Mouse (Mus musculus): ENCODE measurements around the gene Galnt14. TPM values are rescaled to one million over a fixed set of nuclear protein-coding genes. Genes with fewer than 3 reads are reported as not detected.
A peak's percentile ranks its signal among the peaks of the same experiment; 100 is the strongest.

Gene Galnt14
- 0.52 and 0.53 TPM in 2 replicates for polyA plus RNA-seq (2014; fragmentation: Nextera tagmentation; extraction: Ambion mirVana)

GRCm38 (mm10) chr17:73710042-73710911 is at the start of gene Galnt14:
Gene Galnt14, minus strand, starts transcription at chr17:73710453.
- Histone ChIP-seq H3K4me1 (ENCODE audit: control insufficient read depth, insufficient read depth, low read length) (no peaks in the 10 kb centered on the region), H3K9ac (replicated peaks; ENCODE audit: low read depth, low read length) (0 out of 2 replicates have a peak within 1 kb of the TSS, but pooled peaks have one; percentile 6), H3K9me3 (ENCODE audit: control insufficient read depth, low read depth, low read length) (peaks cover 8% of the 10 kb centered on the region; the same call in 1 of the 2 replicates), H3K4me3 (ENCODE audit: low read depth, low read length) (peak within 1 kb of the TSS; percentile 47), H3K27me3 (ENCODE audit: control insufficient read depth, insufficient read depth, low read length) (peaks cover 15% of the 10 kb centered on the region), H3K36me3 (ENCODE audit: control insufficient read depth, insufficient read depth, low read length) (no peaks in the 10 kb centered on the region), H3K27ac (ENCODE audit: low read length) (no peak within 1 kb of the TSS), H3K4me2 (replicated peaks; ENCODE audit: low read depth, low read length) (peak within 1 kb of the TSS; percentile 89)
- peak; percentile 64; the same call in 1 of the 2 replicates for ATAC-seq (ENCODE audit: insufficient number of reproducible peaks, insufficient read depth, low FRiP score, low read depth)
- under 1% methylated on average over 69 of the region's 75 CpGs for WGBS

- Histone ChIP-seq H3K27ac (ENCODE audit: low read length) (no peak overlapping the region), H3K4me3 (ENCODE audit: low read depth, low read length) (no peak overlapping the region), H3K27me3 (ENCODE audit: control insufficient read depth, insufficient read depth, low read length) (no peaks in the 10 kb centered on the region), H3K4me1 (ENCODE audit: control insufficient read depth, insufficient read depth, low read length) (no peaks in the 10 kb centered on the region), H3K9me3 (ENCODE audit: control insufficient read depth, low read depth, low read length) (no peaks in the 10 kb centered on the region), H3K4me2 (replicated peaks; ENCODE audit: low read depth, low read length) (no peak overlapping the region), H3K9ac (replicated peaks; ENCODE audit: low read depth, low read length) (no peak overlapping the region), H3K36me3 (ENCODE audit: control insufficient read depth, insufficient read depth, low read length) (no peaks in the 10 kb centered on the region)
- 2% methylated on average over 6 of the region's 6 CpGs for WGBS
- peak; percentile 69; the same call in 1 of the 2 replicates for ATAC-seq (ENCODE audit: insufficient number of reproducible peaks, insufficient read depth, low FRiP score, low read depth)
Observed at GRCm38 (mm10) chr17:73743681-73744311, 33.5 kb upstream of the Galnt14 start.

GRCm38 (mm10) chr17:73723885-73724682 is 13.8 kb upstream of the Galnt14 start:
- Histone ChIP-seq H3K27me3 (ENCODE audit: control insufficient read depth, insufficient read depth, low read length) (no peaks in the 10 kb centered on the region), H3K36me3 (ENCODE audit: control insufficient read depth, insufficient read depth, low read length) (no peaks in the 10 kb centered on the region), H3K27ac (ENCODE audit: low read length) (no peak overlapping the region), H3K9ac (replicated peaks; ENCODE audit: low read depth, low read length) (no peak overlapping the region), H3K4me3 (ENCODE audit: low read depth, low read length) (no peak overlapping the region), H3K4me1 (ENCODE audit: control insufficient read depth, insufficient read depth, low read length) (no peaks in the 10 kb centered on the region), H3K9me3 (ENCODE audit: control insufficient read depth, low read depth, low read length) (no peaks in the 10 kb centered on the region), H3K4me2 (replicated peaks; ENCODE audit: low read depth, low read length) (no peak overlapping the region)
- ATAC-seq (ENCODE audit: insufficient number of reproducible peaks, insufficient read depth, low FRiP score, low read depth) = no peak
- 55% methylated on average over 8 of the region's 8 CpGs for WGBS

GRCm38 (mm10) chr17:73719021-73719748 is 8.9 kb upstream of the Galnt14 start:
- Histone ChIP-seq H3K9me3 (ENCODE audit: control insufficient read depth, low read depth, low read length) (no peaks in the 10 kb centered on the region), H3K36me3 (ENCODE audit: control insufficient read depth, insufficient read depth, low read length) (no peaks in the 10 kb centered on the region), H3K4me2 (replicated peaks; ENCODE audit: low read depth, low read length) (no peak overlapping the region), H3K9ac (replicated peaks; ENCODE audit: low read depth, low read length) (no peak overlapping the region), H3K27ac (ENCODE audit: low read length) (no peak overlapping the region), H3K4me3 (ENCODE audit: low read depth, low read length) (no peak overlapping the region), H3K4me1 (ENCODE audit: control insufficient read depth, insufficient read depth, low read length) (no peaks in the 10 kb centered on the region), H3K27me3 (ENCODE audit: control insufficient read depth, insufficient read depth, low read length) (no peaks in the 10 kb centered on the region)
- 82% methylated on average over 2 of the region's 2 CpGs for WGBS
- no peak for ATAC-seq (ENCODE audit: insufficient number of reproducible peaks, insufficient read depth, low FRiP score, low read depth)

GRCm38 (mm10) chr17:73716684-73717083 is 6.4 kb upstream of the Galnt14 start:
- Histone ChIP-seq H3K36me3 (ENCODE audit: control insufficient read depth, insufficient read depth, low read length) (no peaks in the 10 kb centered on the region), H3K9me3 (ENCODE audit: control insufficient read depth, low read depth, low read length) (no peaks in the 10 kb centered on the region), H3K4me3 (ENCODE audit: low read depth, low read length) (no peak overlapping the region), H3K27ac (ENCODE audit: low read length) (no peak overlapping the region), H3K4me2 (replicated peaks; ENCODE audit: low read depth, low read length) (no peak overlapping the region), H3K9ac (replicated peaks; ENCODE audit: low read depth, low read length) (no peak overlapping the region), H3K27me3 (ENCODE audit: control insufficient read depth, insufficient read depth, low read length) (0 out of 2 replicates have a peak, but pooled peaks cover under 1% of the 10 kb centered on the region), H3K4me1 (ENCODE audit: control insufficient read depth, insufficient read depth, low read length) (no peaks in the 10 kb centered on the region)
- no peak for ATAC-seq (ENCODE audit: insufficient number of reproducible peaks, insufficient read depth, low FRiP score, low read depth)
- 47% methylated on average over 3 of the region's 3 CpGs for WGBS

GRCm38 (mm10) chr17:73714440-73715221 is 4.4 kb upstream of the Galnt14 start:
- H3K4me1 ChIP-seq (ENCODE audit: control insufficient read depth, insufficient read depth, low read length) = no peaks in the 10 kb centered on the region
- no peak overlapping the region for H3K4me2 ChIP-seq (replicated peaks; ENCODE audit: low read depth, low read length)
- H3K9ac ChIP-seq (replicated peaks; ENCODE audit: low read depth, low read length) = no peak overlapping the region
- peaks cover 12% of the 10 kb centered on the region; the same call in 1 of the 2 replicates for H3K27me3 ChIP-seq (ENCODE audit: control insufficient read depth, insufficient read depth, low read length)
- H3K4me3 ChIP-seq (ENCODE audit: low read depth, low read length) = no peak overlapping the region
- no peaks in the 10 kb centered on the region for H3K9me3 ChIP-seq (ENCODE audit: control insufficient read depth, low read depth, low read length)
- ATAC-seq (ENCODE audit: insufficient number of reproducible peaks, insufficient read depth, low FRiP score, low read depth) = no peak
- 81% methylated on average over 8 of the region's 8 CpGs for WGBS
- H3K36me3 ChIP-seq (ENCODE audit: control insufficient read depth, insufficient read depth, low read length) = no peaks in the 10 kb centered on the region
- H3K27ac ChIP-seq (ENCODE audit: low read length) = no peak overlapping the region

GRCm38 (mm10) chr17:73713347-73713746 is 3.1 kb upstream of the Galnt14 start:
- Histone ChIP-seq H3K4me2 (replicated peaks; ENCODE audit: low read depth, low read length) (no peak overlapping the region), H3K4me1 (ENCODE audit: control insufficient read depth, insufficient read depth, low read length) (no peaks in the 10 kb centered on the region), H3K4me3 (ENCODE audit: low read depth, low read length) (no peak overlapping the region), H3K9me3 (ENCODE audit: control insufficient read depth, low read depth, low read length) (peaks cover under 1% of the 10 kb centered on the region; the same call in 1 of the 2 replicates), H3K36me3 (ENCODE audit: control insufficient read depth, insufficient read depth, low read length) (no peaks in the 10 kb centered on the region), H3K9ac (replicated peaks; ENCODE audit: low read depth, low read length) (no peak overlapping the region), H3K27me3 (ENCODE audit: control insufficient read depth, insufficient read depth, low read length) (peaks cover 15% of the 10 kb centered on the region), H3K27ac (ENCODE audit: low read length) (no peak overlapping the region)
- WGBS = 48% methylated on average over 11 of the region's 11 CpGs
- ATAC-seq (ENCODE audit: insufficient number of reproducible peaks, insufficient read depth, low FRiP score, low read depth) = no peak
